Mouse (Mus musculus): ENCODE data around the gene Rgs19. TPM values are rescaled to one million over a fixed set of nuclear protein-coding genes. Genes with fewer than 3 reads are reported as not detected.
A peak's percentile ranks its signal among the peaks of the same experiment; 100 is the strongest.

Gene Rgs19
- polyA plus RNA-seq, 1 experiment from 2014 or later: 54.2 TPM

DNA sequence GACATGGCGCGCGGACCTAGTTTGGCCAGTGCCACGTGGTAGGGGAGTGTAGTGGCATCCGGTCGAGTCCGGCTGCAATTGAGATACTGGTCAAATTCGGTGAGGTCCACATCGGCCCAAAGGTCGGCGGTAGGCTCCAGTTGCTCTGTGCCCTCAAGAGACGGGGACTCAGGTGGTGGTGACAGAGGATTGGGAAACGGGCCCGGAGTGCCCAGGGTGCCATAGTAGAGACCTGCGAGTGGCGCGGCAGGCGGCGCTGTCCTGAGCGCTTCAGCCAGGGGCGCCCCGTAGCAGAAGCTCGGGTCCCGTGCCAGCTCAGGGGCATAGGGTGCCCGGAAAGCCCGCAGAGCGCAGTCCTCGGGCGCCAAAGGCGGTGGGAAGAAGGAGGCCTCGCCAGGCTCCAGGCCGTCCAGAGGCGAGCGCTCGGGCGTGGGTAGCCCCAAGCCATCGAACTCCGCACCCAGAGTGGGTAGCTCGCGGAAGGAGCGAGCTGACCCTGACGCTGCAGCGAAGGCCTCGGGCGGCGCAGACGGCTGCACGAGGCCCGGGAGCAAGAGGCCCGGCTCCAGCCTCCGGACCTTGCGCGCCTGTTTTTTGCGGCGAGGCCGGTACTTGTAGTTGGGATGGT, 23.4 kb downstream of the Rgs19 start:
- Histone ChIP-seq H3K36me3 (ENCODE audit: control insufficient read depth, insufficient read depth, low read length) (no peaks in the 10 kb centered on the region), H3K4me3 (replicated peaks; ENCODE audit: low read length) (peak overlapping the region; percentile 50), H3K9me3 (replicated peaks; ENCODE audit: control insufficient read depth, low read length) (no peaks in the 10 kb centered on the region), H3K4me1 (ENCODE audit: control insufficient read depth, insufficient read depth, low read length) (peaks cover 10% of the 10 kb centered on the region), H3K27ac (ENCODE audit: low read length) (peak overlapping the region; percentile 17; the same call in 1 of the 2 replicates), H3K4me2 (ENCODE audit: low read depth, low read length) (peak overlapping the region; percentile 70), H3K9ac (ENCODE audit: low read length) (peak overlapping the region; percentile 62), H3K27me3 (ENCODE audit: control insufficient read depth, insufficient read depth, low read length) (peaks cover 66% of the 10 kb centered on the region)
- 4% methylated on average over 54 of the region's 56 CpGs for WGBS
- ATAC-seq (ENCODE audit: insufficient read depth, low FRiP score): no peak

DNA sequence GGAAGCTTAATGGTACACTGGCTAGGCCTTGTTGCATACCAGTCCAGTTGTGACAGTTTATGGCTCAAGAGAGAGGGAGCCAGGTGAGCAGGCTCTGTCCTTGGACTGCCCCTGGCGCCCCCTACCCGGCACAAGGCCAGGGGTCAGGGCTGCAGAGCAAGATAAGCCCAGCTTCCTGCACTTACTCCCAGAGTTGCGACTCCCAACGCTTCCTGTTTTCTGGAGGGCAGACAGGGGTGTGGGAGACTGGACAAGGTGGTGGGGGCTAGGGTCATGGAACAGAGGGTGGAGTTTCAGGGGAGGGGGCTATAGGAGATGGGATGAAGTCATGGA, 30.5 kb downstream of the Rgs19 start:
- Histone ChIP-seq H3K27ac (ENCODE audit: low read length) (0 out of 2 replicates have a peak overlapping the region, but pooled peaks have one; percentile 1), H3K9me3 (replicated peaks; ENCODE audit: control insufficient read depth, low read length) (no peaks in the 10 kb centered on the region), H3K27me3 (ENCODE audit: control insufficient read depth, insufficient read depth, low read length) (peaks cover 7% of the 10 kb centered on the region; the same call in 1 of the 2 replicates), H3K4me2 (ENCODE audit: low read depth, low read length) (no peak overlapping the region), H3K9ac (ENCODE audit: low read length) (no peak overlapping the region), H3K4me1 (ENCODE audit: control insufficient read depth, insufficient read depth, low read length) (no peaks in the 10 kb centered on the region), H3K4me3 (replicated peaks; ENCODE audit: low read length) (no peak overlapping the region), H3K36me3 (ENCODE audit: control insufficient read depth, insufficient read depth, low read length) (no peaks in the 10 kb centered on the region)
- 24% methylated on average over 4 of the region's 4 CpGs for WGBS
- peak; percentile 23; the same call in 1 of the 2 replicates for ATAC-seq (ENCODE audit: insufficient read depth, low FRiP score)

DNA sequence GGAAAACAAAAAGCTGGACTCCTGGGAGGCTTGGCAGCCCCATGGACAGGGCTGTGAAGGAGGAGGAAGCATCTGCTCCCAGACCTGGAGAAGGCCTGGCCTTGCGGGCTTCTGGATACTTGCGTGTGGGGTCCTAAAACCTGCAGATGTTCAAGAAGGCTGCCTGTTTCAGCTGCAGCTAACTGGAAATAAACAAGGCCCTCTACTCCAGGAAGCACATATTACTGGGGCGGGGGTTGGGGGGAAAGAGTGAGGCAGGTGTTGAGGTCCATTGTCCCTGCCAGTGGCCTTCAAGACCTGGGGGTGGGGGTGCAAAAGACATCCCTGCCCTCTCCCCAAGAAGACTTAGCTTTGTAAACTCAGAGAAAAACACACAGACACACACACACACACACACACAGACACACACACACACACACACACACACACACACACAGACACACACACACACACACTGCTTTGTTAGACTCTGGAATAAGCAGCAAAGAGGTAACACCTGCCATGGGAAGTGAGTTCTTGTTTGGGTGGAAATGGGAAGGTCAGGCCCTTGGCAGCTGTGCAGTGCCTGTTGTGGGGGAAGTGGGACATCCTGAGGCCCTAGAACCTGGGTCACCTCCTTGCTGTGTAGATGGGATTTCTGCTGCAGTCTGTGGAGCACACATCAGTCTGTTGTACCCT, 31.0 kb downstream of the Rgs19 start:
- Histone ChIP-seq H3K27ac (ENCODE audit: low read length) (0 out of 2 replicates have a peak overlapping the region, but pooled peaks have one; percentile 3), H3K36me3 (ENCODE audit: control insufficient read depth, insufficient read depth, low read length) (no peaks in the 10 kb centered on the region), H3K27me3 (ENCODE audit: control insufficient read depth, insufficient read depth, low read length) (0 out of 2 replicates have a peak, but pooled peaks cover 2% of the 10 kb centered on the region), H3K4me2 (ENCODE audit: low read depth, low read length) (no peak overlapping the region), H3K9ac (ENCODE audit: low read length) (no peak overlapping the region), H3K4me3 (replicated peaks; ENCODE audit: low read length) (no peak overlapping the region), H3K9me3 (replicated peaks; ENCODE audit: control insufficient read depth, low read length) (no peaks in the 10 kb centered on the region), H3K4me1 (ENCODE audit: control insufficient read depth, insufficient read depth, low read length) (no peaks in the 10 kb centered on the region)
- peak; percentile 47 for ATAC-seq (ENCODE audit: insufficient read depth, low FRiP score)
- 90% methylated on average over 3 of the region's 3 CpGs for WGBS

DNA sequence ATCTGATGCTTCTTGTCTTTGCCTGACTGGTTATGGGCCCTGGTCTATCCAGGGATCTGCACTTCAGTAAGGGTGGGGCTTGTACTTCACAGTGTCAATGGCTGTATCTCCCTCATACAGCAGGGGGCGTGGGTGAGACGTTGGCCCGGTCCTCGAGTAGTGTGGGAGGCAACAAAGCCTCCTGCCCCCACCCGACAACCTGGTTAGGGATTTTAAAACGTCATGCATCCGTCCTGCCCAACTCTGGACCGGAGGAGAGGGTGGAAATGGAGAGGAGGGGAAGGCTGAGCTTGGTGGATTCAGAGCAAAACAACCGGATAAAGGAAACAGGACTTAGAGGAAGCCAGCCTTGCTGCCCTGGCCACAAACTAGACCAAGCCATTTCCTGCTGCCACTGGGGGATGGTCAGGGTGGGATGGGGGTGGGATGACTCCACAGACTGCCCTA, 34.1 kb downstream of the Rgs19 start:
- H3K9ac ChIP-seq (ENCODE audit: low read length): peak overlapping the region; percentile 23; the same call in 1 of the 2 replicates
- H3K27me3 ChIP-seq (ENCODE audit: control insufficient read depth, insufficient read depth, low read length): no peaks in the 10 kb centered on the region
- WGBS: 7% methylated on average over 9 of the region's 9 CpGs
- H3K4me2 ChIP-seq (ENCODE audit: low read depth, low read length): no peak overlapping the region
- no peak overlapping the region for H3K4me3 ChIP-seq (replicated peaks; ENCODE audit: low read length)
- no peaks in the 10 kb centered on the region for H3K4me1 ChIP-seq (ENCODE audit: control insufficient read depth, insufficient read depth, low read length)
- no peaks in the 10 kb centered on the region for H3K9me3 ChIP-seq (replicated peaks; ENCODE audit: control insufficient read depth, low read length)
- peaks cover 10% of the 10 kb centered on the region for H3K36me3 ChIP-seq (ENCODE audit: control insufficient read depth, insufficient read depth, low read length)
- ATAC-seq (ENCODE audit: insufficient read depth, low FRiP score): peak; percentile 79; the same call in 1 of the 2 replicates
- no peak overlapping the region for H3K27ac ChIP-seq (ENCODE audit: low read length)

DNA sequence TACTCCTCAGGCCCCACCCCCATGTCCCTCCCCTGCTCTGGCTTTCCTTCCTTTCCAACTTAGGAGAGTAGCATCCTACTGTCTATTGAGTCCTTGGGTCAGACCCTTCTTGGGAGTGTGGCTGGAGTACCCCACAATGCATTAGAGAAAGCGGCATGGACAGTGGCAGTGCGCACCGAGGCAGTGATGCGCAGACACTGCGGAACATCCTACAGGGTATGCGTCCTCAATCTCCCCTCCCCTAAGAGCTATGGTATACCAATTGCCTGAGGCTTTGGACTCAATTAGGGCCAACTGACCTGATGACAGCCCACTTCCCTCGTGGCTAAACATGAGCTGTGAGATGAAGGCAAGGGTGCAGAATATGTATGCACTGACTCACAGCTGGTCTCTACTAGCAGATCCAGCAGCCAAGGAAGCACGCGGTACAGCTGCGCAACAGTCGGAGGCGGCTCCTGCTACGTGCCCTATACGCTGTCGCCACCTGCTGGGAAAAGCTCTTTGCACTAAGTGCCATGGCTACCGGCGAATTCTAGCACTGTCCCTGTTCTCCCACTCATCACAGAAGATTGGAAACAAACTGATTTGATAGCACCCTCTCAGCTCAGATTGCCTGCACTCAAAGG, 34.7 kb downstream of the Rgs19 start:
- 40% methylated on average over 17 of the region's 17 CpGs for WGBS
- no peaks in the 10 kb centered on the region for H3K4me1 ChIP-seq (ENCODE audit: control insufficient read depth, insufficient read depth, low read length)
- no peak overlapping the region for H3K4me2 ChIP-seq (ENCODE audit: low read depth, low read length)
- H3K27me3 ChIP-seq (ENCODE audit: control insufficient read depth, insufficient read depth, low read length): no peaks in the 10 kb centered on the region
- peak overlapping the region; percentile 23; the same call in 1 of the 2 replicates for H3K9ac ChIP-seq (ENCODE audit: low read length)
- no peaks in the 10 kb centered on the region for H3K9me3 ChIP-seq (replicated peaks; ENCODE audit: control insufficient read depth, low read length)
- H3K4me3 ChIP-seq (replicated peaks; ENCODE audit: low read length): no peak overlapping the region
- no peak overlapping the region for H3K27ac ChIP-seq (ENCODE audit: low read length)
- H3K36me3 ChIP-seq (ENCODE audit: control insufficient read depth, insufficient read depth, low read length): peaks cover 10% of the 10 kb centered on the region
- ATAC-seq (ENCODE audit: insufficient read depth, low FRiP score): peak; percentile 45; the same call in 1 of the 2 replicates

DNA sequence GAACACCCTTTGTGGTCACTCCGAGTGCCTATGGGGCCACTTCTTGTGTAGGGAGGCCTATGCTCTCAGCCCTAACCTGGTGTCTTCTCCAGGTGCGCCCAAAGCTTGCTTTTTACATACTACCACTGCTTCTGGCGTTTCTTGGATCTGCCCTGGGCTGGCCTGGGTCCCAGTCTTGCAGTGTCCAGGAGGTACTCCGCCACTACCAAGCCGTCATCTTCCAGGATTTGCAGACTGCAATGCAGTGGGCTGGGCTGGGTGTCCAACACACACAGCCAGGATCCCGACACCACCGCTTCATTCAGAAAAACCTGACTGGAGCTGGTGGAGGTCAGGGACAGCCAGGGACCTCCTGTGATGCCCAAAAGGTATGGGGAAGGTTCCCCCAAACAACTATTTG, 35.2 kb downstream of the Rgs19 start:
- Histone ChIP-seq H3K27me3 (ENCODE audit: control insufficient read depth, insufficient read depth, low read length) (no peaks in the 10 kb centered on the region), H3K27ac (ENCODE audit: low read length) (no peak overlapping the region)
- 80% methylated on average over 7 of the region's 7 CpGs for WGBS

DNA sequence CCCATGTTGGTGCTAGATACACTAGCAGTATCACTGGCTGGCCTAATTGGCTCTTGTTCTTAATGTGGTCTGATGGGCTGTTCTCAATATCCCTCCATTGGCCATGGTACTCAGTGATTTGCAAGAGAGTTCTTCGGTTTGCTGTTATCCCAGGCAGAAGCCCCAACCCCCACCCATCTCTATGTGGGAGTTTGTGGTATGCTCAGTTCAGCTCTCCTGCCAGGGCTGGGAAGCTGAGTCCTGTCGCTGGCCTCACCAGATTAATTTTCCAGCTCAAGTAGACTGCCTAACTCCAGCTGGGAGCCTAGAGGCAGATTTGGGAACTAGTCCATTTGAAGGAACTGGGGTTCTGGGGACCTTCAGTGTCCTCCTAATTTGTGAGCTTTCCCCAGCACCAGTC, 36.3 kb downstream of the Rgs19 start:
- peaks cover 13% of the 10 kb centered on the region for H3K36me3 ChIP-seq (ENCODE audit: control insufficient read depth, insufficient read depth, low read length)
- H3K4me1 ChIP-seq (ENCODE audit: control insufficient read depth, insufficient read depth, low read length): no peaks in the 10 kb centered on the region
- WGBS: 59% methylated on average over 2 of the region's 2 CpGs
- no peaks in the 10 kb centered on the region for H3K27me3 ChIP-seq (ENCODE audit: control insufficient read depth, insufficient read depth, low read length)
- no peaks in the 10 kb centered on the region for H3K9me3 ChIP-seq (replicated peaks; ENCODE audit: control insufficient read depth, low read length)
- no peak overlapping the region for H3K27ac ChIP-seq (ENCODE audit: low read length)
- H3K4me2 ChIP-seq (ENCODE audit: low read depth, low read length): no peak overlapping the region
- ATAC-seq (ENCODE audit: insufficient read depth, low FRiP score): no peak
- H3K9ac ChIP-seq (ENCODE audit: low read length): no peak overlapping the region
- H3K4me3 ChIP-seq (replicated peaks; ENCODE audit: low read length): no peak overlapping the region

More for the DNA sequence above, 35.2 kb downstream of the Rgs19 start:
- Histone ChIP-seq H3K9me3 (replicated peaks; ENCODE audit: control insufficient read depth, low read length) (no peaks in the 10 kb centered on the region), H3K4me2 (ENCODE audit: low read depth, low read length) (no peak overlapping the region), H3K36me3 (ENCODE audit: control insufficient read depth, insufficient read depth, low read length) (peaks cover 10% of the 10 kb centered on the region), H3K4me3 (replicated peaks; ENCODE audit: low read length) (no peak overlapping the region), H3K4me1 (ENCODE audit: control insufficient read depth, insufficient read depth, low read length) (no peaks in the 10 kb centered on the region), H3K9ac (ENCODE audit: low read length) (no peak overlapping the region)
- ATAC-seq (ENCODE audit: insufficient read depth, low FRiP score): no peak

DNA sequence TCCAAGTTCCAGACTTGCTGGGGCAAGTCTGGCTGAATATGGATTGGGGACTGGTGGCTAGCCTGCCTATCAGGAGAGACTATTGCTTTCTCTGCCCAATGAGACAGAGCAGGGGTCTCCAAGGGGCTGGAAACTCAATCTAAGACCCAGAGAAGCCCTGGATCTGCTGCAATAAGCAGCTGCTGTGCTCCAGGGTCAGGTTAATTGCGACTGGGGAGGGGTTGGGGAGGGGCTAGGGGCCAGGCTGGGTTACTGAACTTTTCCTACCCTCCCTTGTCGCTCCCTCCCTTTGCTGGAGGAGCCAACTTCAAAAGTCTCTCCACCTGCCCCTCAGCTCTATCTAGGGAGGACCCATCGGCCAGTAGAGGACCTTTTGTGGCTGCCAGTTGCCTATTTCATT, 37.0 kb downstream of the Rgs19 start, which contains the start of gene Gm29797:
TSS of gene Gm29797 (plus strand) at position 301 of the 400 bp plus-strand sequence.
- Histone ChIP-seq H3K9me3 (replicated peaks; ENCODE audit: control insufficient read depth, low read length) (no peaks in the 10 kb centered on the region), H3K27me3 (ENCODE audit: control insufficient read depth, insufficient read depth, low read length) (no peaks in the 10 kb centered on the region), H3K4me2 (ENCODE audit: low read depth, low read length) (no peak within 1 kb of the TSS), H3K36me3 (ENCODE audit: control insufficient read depth, insufficient read depth, low read length) (peaks cover 13% of the 10 kb centered on the region), H3K27ac (ENCODE audit: low read length) (no peak within 1 kb of the TSS), H3K4me1 (ENCODE audit: control insufficient read depth, insufficient read depth, low read length) (no peaks in the 10 kb centered on the region), H3K9ac (ENCODE audit: low read length) (no peak within 1 kb of the TSS), H3K4me3 (replicated peaks; ENCODE audit: low read length) (no peak within 1 kb of the TSS)
- WGBS: 68% methylated on average over 3 of the region's 3 CpGs
- ATAC-seq (ENCODE audit: insufficient read depth, low FRiP score): no peak

DNA sequence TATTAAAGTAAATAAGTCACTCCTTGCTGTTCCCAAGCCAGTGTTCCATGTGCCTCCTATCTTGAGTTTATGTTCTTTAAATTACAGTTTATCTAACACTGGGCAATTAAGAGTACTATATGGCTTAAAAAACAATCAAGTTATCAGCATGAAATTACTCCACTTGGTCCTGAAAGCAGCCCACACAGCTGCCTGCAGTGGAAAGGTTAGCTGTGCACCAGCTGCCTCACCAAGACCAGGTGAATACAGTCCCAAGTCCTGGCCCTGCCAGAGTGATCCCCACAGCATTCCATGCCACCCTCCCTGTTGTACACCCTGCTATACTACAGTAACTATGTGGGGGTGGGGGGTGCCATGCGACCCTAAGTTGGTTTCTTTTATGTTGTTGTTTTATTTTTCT, 40.3 kb downstream of the Rgs19 start:
- Histone ChIP-seq H3K9me3 (replicated peaks; ENCODE audit: control insufficient read depth, low read length) (no peaks in the 10 kb centered on the region), H3K4me2 (ENCODE audit: low read depth, low read length) (no peak overlapping the region), H3K4me3 (replicated peaks; ENCODE audit: low read length) (no peak overlapping the region), H3K36me3 (ENCODE audit: control insufficient read depth, insufficient read depth, low read length) (peaks cover 24% of the 10 kb centered on the region), H3K27ac (ENCODE audit: low read length) (no peak overlapping the region), H3K4me1 (ENCODE audit: control insufficient read depth, insufficient read depth, low read length) (no peaks in the 10 kb centered on the region), H3K27me3 (ENCODE audit: control insufficient read depth, insufficient read depth, low read length) (no peaks in the 10 kb centered on the region), H3K9ac (ENCODE audit: low read length) (no peak overlapping the region)
- WGBS: 89% methylated on average over 1 of the region's 1 CpGs
- ATAC-seq (ENCODE audit: insufficient read depth, low FRiP score): peak; percentile 25; the same call in 1 of the 2 replicates

Measured in stomach, embryonic 16.5 days (tissue).